Mouse (Mus musculus) embryonic facial prominence, embryonic 15.5 days (tissue): Measurements from ENCODE around the gene Zfp513. TPM values are rescaled to one million over a fixed set of nuclear protein-coding genes. Genes with fewer than 3 reads are reported as not detected.
"Not testable (repeated sequence)": the region's sequence is repeated elsewhere in the genome, so short reads cannot be mapped to it uniquely, and the experiment has no call there.

ENCODE experiments used
- ATAC-seq: fragments of 200-750 bp; cut with Nextera tagmentation; 2 replicates; pipeline ENCODE4 v1.8.0; 2017; ENCODE audit warnings: low read depth, moderate TSS enrichment; ENCODE audit not compliant: insufficient number of reproducible peaks, low FRiP score, low TSS enrichment
- H3K27ac ChIP-seq: fragments of 300-500 bp; sonication (generic); replicated peaks from 2 replicates; pipeline ENCODE4 v1.5.1; 2015; ENCODE audit warnings: mild to moderate bottlenecking, inconsistent platforms
- H3K27me3 ChIP-seq: fragments of 300-500 bp; sonication (generic); 2 replicates; pipeline ENCODE4 v1.6.1; 2015; ENCODE audit warnings: inconsistent platforms
- H3K36me3 ChIP-seq: fragments of 300-500 bp; sonication (generic); 2 replicates; pipeline ENCODE4 v1.6.1; 2015; ENCODE audit warnings: mild to moderate bottlenecking, inconsistent platforms
- H3K4me1 ChIP-seq: fragments of 300-500 bp; sonication (generic); 2 replicates; pipeline ENCODE4 v1.6.1; 2015; ENCODE audit warnings: inconsistent platforms
- H3K4me2 ChIP-seq: fragments of 300-500 bp; sonication (generic); replicated peaks from 2 replicates; pipeline ENCODE4 v1.6.1; 2015; ENCODE audit warnings: mild to moderate bottlenecking, inconsistent platforms
- H3K4me3 ChIP-seq: fragments of 300-500 bp; sonication (generic); replicated peaks from 2 replicates; pipeline ENCODE4 v1.5.1; 2015; ENCODE audit warnings: mild to moderate bottlenecking, inconsistent platforms
- H3K9ac ChIP-seq: fragments of 300-500 bp; sonication (generic); 2 replicates; pipeline ENCODE4 v1.6.1; 2015; ENCODE audit warnings: inconsistent platforms
- H3K9me3 ChIP-seq: fragments of 300-500 bp; sonication (generic); replicated peaks from 2 replicates; pipeline ENCODE4 v1.6.1; 2016; ENCODE audit warnings: inconsistent platforms
- WGBS: fragments of 180-500 bp; shearing (Covaris S2); methylation state at CpG from one replicate; pipeline ENCODE4 v1.1.7; 2015; 5-methylcytosine and 5-hydroxymethylcytosine counted together
- polyA plus RNA-seq: library from polyadenylated mRNA; unstranded; fragments of >200 nt; fragmentation: Nextera tagmentation; extraction: Ambion mirVana; gene quantifications from 2 replicates; pipeline ENCODE4 v1.2.1, GENCODE M21; 2015

Zfp513 gene
- polyA plus RNA-seq, 1 experiment from 2014 or later: 12.5 TPM

- Histone ChIP-seq H3K9me3 (no peaks in the 10 kb centered on the region), H3K4me3 (peak within 1 kb of the TSS; percentile 100), H3K9ac (peak within 1 kb of the TSS; percentile 90), H3K27me3 (no peaks in the 10 kb centered on the region), H3K4me2 (peak within 1 kb of the TSS; percentile 74), H3K27ac (peak within 1 kb of the TSS; percentile 94), H3K36me3 (no peaks in the 10 kb centered on the region), H3K4me1 (peaks cover 4% of the 10 kb centered on the region; the same call in 1 of the 2 replicates)
- under 1% methylated on average over 60 of the region's 70 CpGs for WGBS
- ATAC-seq: peak; percentile 95
These were observed 18.6 kb upstream of the Zfp513 start, which contains the start of gene Ppm1g for GRCm38 (mm10) chr5:31220448-31221303. Gene Ppm1g, minus strand, starts transcription at chr5:31220687.

DNA sequence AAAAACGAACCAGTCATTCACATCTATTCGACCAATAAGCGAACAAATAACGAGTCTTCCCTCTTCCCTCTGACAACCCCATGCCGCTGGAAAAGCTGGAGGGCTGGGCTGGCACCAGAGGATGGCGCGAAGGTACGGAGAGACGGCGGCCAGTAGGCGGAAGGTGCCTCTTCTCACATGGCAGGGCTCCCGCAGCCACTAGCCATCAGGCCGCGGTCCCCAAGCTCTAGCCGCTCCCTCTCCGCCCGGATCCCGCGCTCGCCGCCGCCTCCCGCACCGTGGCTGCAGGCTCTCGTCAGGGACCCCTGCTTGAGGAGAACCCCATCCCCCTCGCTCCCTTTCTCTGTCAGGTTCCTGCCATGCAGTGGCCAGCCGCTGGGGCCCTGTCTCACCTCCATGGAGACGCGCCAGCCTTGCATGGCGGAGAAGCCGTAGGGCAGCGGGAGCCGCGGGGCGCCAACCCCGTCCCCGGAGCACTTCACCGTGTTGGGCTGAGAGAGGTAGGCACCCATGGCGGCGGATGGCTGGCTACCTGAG, 17.9 kb upstream of the Zfp513 start:
- ATAC-seq: peak; percentile 69
- under 1% methylated on average over 40 of the region's 40 CpGs for WGBS

DNA sequence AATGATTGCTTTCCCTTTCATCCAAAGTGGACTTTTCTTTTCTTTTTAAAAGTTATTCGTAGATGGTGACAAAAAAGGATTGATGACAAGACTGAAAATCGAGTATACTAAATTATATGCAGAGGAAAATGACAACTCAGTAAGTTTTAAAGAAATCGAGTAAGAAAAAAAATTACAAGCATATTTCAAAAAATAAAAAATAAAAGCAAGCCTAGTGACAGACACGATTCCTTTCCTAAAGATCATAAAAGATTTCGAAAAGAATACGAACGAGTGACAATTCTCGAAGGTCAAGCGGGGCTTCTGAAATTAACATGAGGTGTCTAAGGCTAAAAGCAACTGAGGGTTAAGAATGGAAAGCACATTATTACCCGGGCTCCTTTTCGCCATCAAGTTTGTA, 17.4 kb upstream of the Zfp513 start:
- H3K9me3 ChIP-seq: no peaks in the 10 kb centered on the region
- peak overlapping the region; percentile 100 for H3K4me3 ChIP-seq
- no peaks in the 10 kb centered on the region for H3K36me3 ChIP-seq
- peak overlapping the region; percentile 74 for H3K4me2 ChIP-seq
- peaks cover 4% of the 10 kb centered on the region; the same call in 1 of the 2 replicates for H3K4me1 ChIP-seq
- WGBS: 1% methylated on average over 11 of the region's 11 CpGs
- no peak for ATAC-seq
- H3K27ac ChIP-seq: peak overlapping the region; percentile 94
- no peaks in the 10 kb centered on the region for H3K27me3 ChIP-seq
- H3K9ac ChIP-seq: peak overlapping the region; percentile 90

More for the DNA sequence above, 17.9 kb upstream of the Zfp513 start:
- H3K4me2 ChIP-seq: peak overlapping the region; percentile 74
- H3K27ac ChIP-seq: peak overlapping the region; percentile 94
- H3K9ac ChIP-seq: peak overlapping the region; percentile 90
- no peaks in the 10 kb centered on the region for H3K9me3 ChIP-seq
- H3K4me3 ChIP-seq: peak overlapping the region; percentile 100
- peaks cover 4% of the 10 kb centered on the region; the same call in 1 of the 2 replicates for H3K4me1 ChIP-seq
- no peaks in the 10 kb centered on the region for H3K27me3 ChIP-seq
- no peaks in the 10 kb centered on the region for H3K36me3 ChIP-seq

GRCm38 (mm10) chr5:31219070-31219469, 17.0 kb upstream of the Zfp513 start:
- Histone ChIP-seq H3K4me3 (peak overlapping the region; percentile 100), H3K9me3 (no peaks in the 10 kb centered on the region), H3K4me1 (peaks cover 4% of the 10 kb centered on the region; the same call in 1 of the 2 replicates), H3K36me3 (no peaks in the 10 kb centered on the region), H3K27me3 (no peaks in the 10 kb centered on the region), H3K27ac (no peak overlapping the region), H3K9ac (no peak overlapping the region), H3K4me2 (peak overlapping the region; percentile 74)
- ATAC-seq: no peak
- WGBS: 0% methylated on average over 2 of the region's 2 CpGs

GRCm38 (mm10) chr5:31218294-31218693, 16.2 kb upstream of the Zfp513 start:
- no peaks in the 10 kb centered on the region for H3K27me3 ChIP-seq
- H3K27ac ChIP-seq: no peak overlapping the region
- H3K4me1 ChIP-seq: peaks cover 4% of the 10 kb centered on the region; the same call in 1 of the 2 replicates
- no peaks in the 10 kb centered on the region for H3K9me3 ChIP-seq
- WGBS: 69% methylated on average over 7 of the region's 7 CpGs
- no peak for ATAC-seq
- H3K4me3 ChIP-seq: no peak overlapping the region
- H3K4me2 ChIP-seq: no peak overlapping the region
- no peaks in the 10 kb centered on the region for H3K36me3 ChIP-seq
- H3K9ac ChIP-seq: no peak overlapping the region

DNA sequence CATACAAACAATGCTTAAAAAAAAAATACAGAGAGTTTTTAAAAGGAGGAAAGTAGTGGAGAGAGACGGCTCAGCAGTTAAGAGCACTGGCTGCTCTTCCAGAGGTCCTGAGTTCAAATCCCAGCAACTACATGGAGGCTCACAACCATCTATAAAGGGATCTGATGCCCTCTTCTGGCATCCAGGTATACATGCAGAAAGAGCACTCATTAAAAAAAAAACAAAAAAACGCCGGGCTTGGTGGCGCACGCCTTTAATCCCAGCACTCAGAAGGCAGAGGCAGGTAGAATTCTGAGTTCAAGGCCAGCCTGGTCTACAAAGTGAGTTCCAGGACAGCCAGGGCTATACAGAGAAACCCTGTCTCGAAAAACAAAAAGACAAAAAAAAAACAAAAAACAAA, 14.5 kb upstream of the Zfp513 start:
- H3K36me3 ChIP-seq, H3K4me3 ChIP-seq, H3K27ac ChIP-seq, ATAC-seq, H3K9ac ChIP-seq, H3K27me3 ChIP-seq, H3K4me2 ChIP-seq, H3K4me1 ChIP-seq, H3K9me3 ChIP-seq: not testable (repeated sequence)
- WGBS: 86% methylated on average over 6 of the region's 6 CpGs

- H3K4me3 ChIP-seq: no peak overlapping the region
- WGBS: 92% methylated on average over 6 of the region's 6 CpGs
- ATAC-seq: no peak
- no peak overlapping the region for H3K4me2 ChIP-seq
- H3K9ac ChIP-seq: no peak overlapping the region
- H3K27me3 ChIP-seq: no peaks in the 10 kb centered on the region
- H3K9me3 ChIP-seq: peaks cover 4% of the 10 kb centered on the region; the same call in 1 of the 2 replicates
- H3K27ac ChIP-seq: no peak overlapping the region
- H3K4me1 ChIP-seq: peaks cover 21% of the 10 kb centered on the region
- peaks cover 64% of the 10 kb centered on the region for H3K36me3 ChIP-seq
These were observed 2.3 kb upstream of the Zfp513 start for GRCm38 (mm10) chr5:31204421-31204820.

GRCm38 (mm10) chr5:31203866-31204265, 1.8 kb upstream of the Zfp513 start:
- Histone ChIP-seq H3K9me3 (peaks cover 4% of the 10 kb centered on the region; the same call in 1 of the 2 replicates), H3K36me3 (peaks cover 70% of the 10 kb centered on the region), H3K9ac (no peak overlapping the region), H3K4me1 (peaks cover 21% of the 10 kb centered on the region), H3K27ac (no peak overlapping the region), H3K4me3 (no peak overlapping the region), H3K27me3 (no peaks in the 10 kb centered on the region), H3K4me2 (no peak overlapping the region)
- no peak for ATAC-seq
- 86% methylated on average over 2 of the region's 2 CpGs for WGBS

GRCm38 (mm10) chr5:31202933-31203332, 830 bp upstream of the Zfp513 start:
- Histone ChIP-seq H3K4me3 (peak overlapping the region; percentile 90), H3K27ac (peak overlapping the region; percentile 86), H3K27me3 (no peaks in the 10 kb centered on the region), H3K4me1 (peaks cover 21% of the 10 kb centered on the region), H3K9ac (no peak overlapping the region), H3K9me3 (peaks cover 4% of the 10 kb centered on the region; the same call in 1 of the 2 replicates), H3K36me3 (peaks cover 74% of the 10 kb centered on the region), H3K4me2 (peak overlapping the region; percentile 79)
- ATAC-seq: no peak
- WGBS: 82% methylated on average over 7 of the region's 7 CpGs

- peaks cover 4% of the 10 kb centered on the region; the same call in 1 of the 2 replicates for H3K9me3 ChIP-seq
- peak overlapping the region; percentile 84 for H3K27ac ChIP-seq
- ATAC-seq: no peak
- H3K4me2 ChIP-seq: peak overlapping the region; percentile 79
- H3K36me3 ChIP-seq: peaks cover 78% of the 10 kb centered on the region
- peaks cover 21% of the 10 kb centered on the region for H3K4me1 ChIP-seq
- H3K4me3 ChIP-seq: peak overlapping the region; percentile 90
- peak overlapping the region; percentile 84 for H3K9ac ChIP-seq
- no peaks in the 10 kb centered on the region for H3K27me3 ChIP-seq
- 14% methylated on average over 13 of the region's 13 CpGs for WGBS
These were observed 911 bp downstream of the Zfp513 start for GRCm38 (mm10) chr5:31201042-31201741.

DNA sequence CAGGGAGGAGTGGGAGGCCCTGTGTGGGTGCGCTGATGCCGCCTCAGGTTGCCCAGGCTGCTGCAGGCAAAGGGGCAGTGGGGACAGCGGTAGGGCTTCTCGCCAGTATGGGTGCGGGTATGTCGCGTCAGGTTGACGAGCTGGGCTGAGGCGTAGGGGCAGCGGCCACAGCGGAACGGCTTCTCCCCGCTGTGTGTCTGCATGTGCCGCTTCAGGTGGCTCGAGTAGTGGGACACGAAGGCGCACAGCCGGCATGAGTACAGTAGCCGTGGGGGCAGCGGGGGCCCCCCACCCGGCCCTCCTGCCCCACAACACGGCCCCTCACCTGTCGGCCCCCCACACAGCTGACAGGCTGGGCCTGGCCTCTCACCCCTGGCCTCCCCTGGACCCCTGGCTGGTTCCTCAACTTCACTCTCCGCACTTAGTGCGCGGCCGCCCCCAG, 1.8 kb downstream of the Zfp513 start:
- H3K9me3 ChIP-seq: peaks cover 4% of the 10 kb centered on the region; the same call in 1 of the 2 replicates
- H3K4me2 ChIP-seq: 0 out of 2 replicates have a peak overlapping the region, but pooled peaks have one; percentile 79
- no peak overlapping the region for H3K27ac ChIP-seq
- H3K9ac ChIP-seq: no peak overlapping the region
- H3K4me1 ChIP-seq: peaks cover 21% of the 10 kb centered on the region
- peaks cover 79% of the 10 kb centered on the region for H3K36me3 ChIP-seq
- ATAC-seq: no peak
- peak overlapping the region; percentile 90 for H3K4me3 ChIP-seq
- WGBS: 89% methylated on average over 27 of the region's 27 CpGs
- no peaks in the 10 kb centered on the region for H3K27me3 ChIP-seq
